Mouse (Mus musculus): ENCODE data around the gene Ddx1. TPM values are rescaled to one million over a fixed set of nuclear protein-coding genes. Genes with fewer than 3 reads are reported as not detected.

Gene Ddx1
- total and polyA plus RNA-seq, 3 experiments = 9.1 to 89.7 (median 80.5) TPM

DNA sequence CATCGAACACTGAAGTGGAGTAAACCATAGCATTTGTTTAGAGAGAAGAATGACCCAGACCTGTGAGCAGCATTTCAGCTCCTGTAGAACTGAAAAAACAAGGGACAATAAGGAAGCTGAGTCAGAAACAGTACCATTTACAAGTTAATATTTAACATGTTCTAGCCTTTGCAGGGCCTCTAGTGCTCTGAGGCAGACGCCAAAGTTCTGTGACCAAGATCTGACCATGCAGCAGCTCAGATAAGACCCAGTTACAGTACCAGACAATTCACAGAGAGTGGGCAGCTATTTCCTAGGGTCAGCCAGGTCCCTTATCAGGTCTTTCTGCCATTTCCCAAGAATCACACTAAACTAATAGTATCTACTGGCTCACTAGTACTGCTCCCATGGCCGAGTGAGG, 31.4 kb downstream of the Ddx1 start:
- Histone ChIP-seq H3K27me3 (ENCODE audit: control insufficient read depth, insufficient read depth, low read length) (no peaks in the 10 kb centered on the region), H3K4me3 (no peak overlapping the region), H3K36me3 (ENCODE audit: control insufficient read depth, insufficient read depth, low read length) (peaks cover under 1% of the 10 kb centered on the region), H3K79me2 (replicated peaks; ENCODE audit: control insufficient read depth, insufficient read depth, low read length) (no peaks in the 10 kb centered on the region), H3K27ac (no peak overlapping the region), H3K4me1 (ENCODE audit: control insufficient read depth, insufficient read depth, low read length) (peaks cover 2% of the 10 kb centered on the region; the same call in 1 of the 2 replicates), H3K9ac (ENCODE audit: low read depth, low read length) (no peak overlapping the region)
- 67% methylated on average over 3 of the region's 3 CpGs for WGBS
- intact Hi-C loops (cut with DNase I) = no loop called here
- TF ChIP-seq CTCF (IDR thresholded peaks at IDR 0.05) (no peak), POLR2A (IDR thresholded peaks at IDR 0.05; ENCODE audit: insufficient read depth, low read depth, low read length) (no peak), EP300 (IDR thresholded peaks at IDR 0.05; ENCODE audit: insufficient read depth, low read depth, low read length) (no peak)
- DNase-seq = no peak

DNA sequence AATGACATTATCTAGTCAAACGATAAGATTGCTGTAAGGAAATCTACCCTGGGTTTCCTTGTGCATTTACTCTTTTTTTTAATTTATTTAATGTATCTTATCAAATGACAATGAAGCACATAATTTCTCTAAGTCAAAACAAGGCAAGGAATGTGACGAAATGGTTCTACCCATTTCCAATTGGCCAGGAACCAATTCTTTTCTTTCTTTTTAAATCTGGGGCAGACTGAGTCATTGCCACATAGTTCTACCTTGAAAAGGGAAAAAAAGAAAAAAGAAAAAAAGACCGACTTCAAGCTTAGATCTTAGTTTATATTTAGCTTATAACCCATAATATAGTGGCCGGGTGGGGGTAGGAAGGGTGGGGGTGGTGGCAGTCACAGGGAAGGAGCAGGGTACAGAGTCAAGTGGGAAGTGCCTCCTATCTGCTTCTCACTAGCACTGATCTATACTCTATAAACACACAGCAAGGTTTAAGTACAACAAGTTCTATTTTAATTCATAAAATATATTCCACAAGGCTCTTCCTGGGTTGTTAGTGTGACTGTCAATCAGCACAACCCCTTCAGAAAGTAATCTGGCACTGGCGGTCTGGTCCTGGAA, 32.4 kb downstream of the Ddx1 start:
- H3K27ac ChIP-seq = no peak overlapping the region

DNA sequence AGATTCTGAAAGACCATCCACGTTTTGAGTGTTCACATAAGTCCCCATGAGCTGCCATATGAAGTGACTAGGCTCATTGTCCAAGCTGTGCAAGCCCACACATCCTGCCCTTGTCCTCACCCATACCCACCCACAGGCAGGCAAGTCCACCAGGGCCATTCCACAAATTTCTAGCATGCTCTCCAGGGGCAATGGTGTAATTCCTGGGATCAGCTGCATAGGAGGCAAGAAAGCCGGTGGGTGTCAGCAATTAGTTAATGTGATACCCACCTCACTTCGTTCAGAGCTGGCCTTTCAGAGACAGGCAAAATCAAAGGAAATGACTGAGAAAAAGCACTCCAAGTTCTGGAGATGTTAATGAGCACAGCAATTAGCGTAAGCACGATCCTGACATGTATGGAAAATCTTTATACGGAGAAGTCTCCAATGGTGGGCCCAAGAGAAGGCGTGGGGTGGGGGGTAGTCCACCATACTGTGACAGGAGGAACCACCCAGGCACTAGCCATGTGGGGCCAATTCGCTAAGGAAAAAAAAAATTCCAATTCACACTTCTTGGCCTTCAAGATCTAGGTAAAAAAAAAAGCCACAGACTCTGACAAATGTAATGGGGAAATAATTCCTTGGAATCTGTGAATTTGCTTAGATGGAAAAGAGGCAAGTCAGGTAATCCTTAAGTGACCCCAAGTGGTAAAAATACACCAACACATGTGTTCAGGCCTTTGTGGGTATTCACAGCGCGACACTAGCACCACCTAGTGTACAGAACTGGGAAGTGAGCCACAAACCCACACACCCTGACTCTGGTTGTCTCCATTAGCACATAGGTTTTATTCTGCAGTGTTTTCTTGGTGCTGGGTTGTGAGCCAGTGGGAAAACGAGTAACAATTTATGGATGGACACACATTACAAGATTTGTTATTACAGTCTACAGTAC, 34.4 kb downstream of the Ddx1 start:
- Histone ChIP-seq H3K27ac (no peak overlapping the region), H3K36me3 (ENCODE audit: control insufficient read depth, insufficient read depth, low read length) (peaks cover 7% of the 10 kb centered on the region), H3K9ac (ENCODE audit: low read depth, low read length) (no peak overlapping the region), H3K79me2 (replicated peaks; ENCODE audit: control insufficient read depth, insufficient read depth, low read length) (no peaks in the 10 kb centered on the region), H3K27me3 (ENCODE audit: control insufficient read depth, insufficient read depth, low read length) (no peaks in the 10 kb centered on the region), H3K4me1 (ENCODE audit: control insufficient read depth, insufficient read depth, low read length) (peaks cover 6% of the 10 kb centered on the region), H3K4me3 (no peak overlapping the region)
- intact Hi-C loops (cut with DNase I) = loop anchor here (1.0 to 5.0 kb wide), 6 partner anchors 272 to 1037 kb away; no protein-coding TSS in a partner anchor
- WGBS = 39% methylated on average over 11 of the region's 11 CpGs
- DNase-seq = peak; percentile 84
- TF ChIP-seq POLR2A (IDR thresholded peaks at IDR 0.05; ENCODE audit: insufficient read depth, low read depth, low read length) (no peak), CTCF (IDR thresholded peaks at IDR 0.05) (no peak; the same call in none of the 2 replicates), EP300 (IDR thresholded peaks at IDR 0.05; ENCODE audit: insufficient read depth, low read depth, low read length) (peak; percentile 100)

More for the DNA sequence above, 32.4 kb downstream of the Ddx1 start:
- intact Hi-C loops (cut with DNase I) = no loop called here
- no peak overlapping the region for H3K4me3 ChIP-seq
- H3K4me1 ChIP-seq (ENCODE audit: control insufficient read depth, insufficient read depth, low read length) = peaks cover 6% of the 10 kb centered on the region
- H3K36me3 ChIP-seq (ENCODE audit: control insufficient read depth, insufficient read depth, low read length) = peaks cover 6% of the 10 kb centered on the region
- no peak overlapping the region for H3K9ac ChIP-seq (ENCODE audit: low read depth, low read length)
- DNase-seq = no peak
- 37% methylated on average over 5 of the region's 5 CpGs for whole genome bisulfite sequencing
- TF ChIP-seq CTCF (IDR thresholded peaks at IDR 0.05) = no peak
- no peak for TF ChIP-seq POLR2A (IDR thresholded peaks at IDR 0.05; ENCODE audit: insufficient read depth, low read depth, low read length)
- no peak for TF ChIP-seq EP300 (IDR thresholded peaks at IDR 0.05; ENCODE audit: insufficient read depth, low read depth, low read length)
- H3K79me2 ChIP-seq (replicated peaks; ENCODE audit: control insufficient read depth, insufficient read depth, low read length) = no peaks in the 10 kb centered on the region
- no peaks in the 10 kb centered on the region for H3K27me3 ChIP-seq (ENCODE audit: control insufficient read depth, insufficient read depth, low read length)

GRCm38 (mm10) chr12:13211746-13212482, 37.1 kb downstream of the Ddx1 start:
- intact Hi-C loops (cut with DNase I) = loop anchor here (2.0 to 5.0 kb wide), 5 partner anchors 31 to 1035 kb away; no protein-coding TSS in a partner anchor
- no peak overlapping the region for H3K4me3 ChIP-seq
- DNase-seq = peak; percentile 68 to 75
- H3K36me3 ChIP-seq (ENCODE audit: control insufficient read depth, insufficient read depth, low read length) = peaks cover 7% of the 10 kb centered on the region
- 0 out of 2 replicates have a peak overlapping the region, but pooled peaks have one; percentile 33 for H3K9ac ChIP-seq (ENCODE audit: low read depth, low read length)
- H3K79me2 ChIP-seq (replicated peaks; ENCODE audit: control insufficient read depth, insufficient read depth, low read length) = no peaks in the 10 kb centered on the region
- peak overlapping the region; percentile 54 for H3K27ac ChIP-seq
- WGBS = 44% methylated on average over 11 of the region's 11 CpGs
- H3K4me1 ChIP-seq (ENCODE audit: control insufficient read depth, insufficient read depth, low read length) = peaks cover 6% of the 10 kb centered on the region
- H3K27me3 ChIP-seq (ENCODE audit: control insufficient read depth, insufficient read depth, low read length) = no peaks in the 10 kb centered on the region
- no peak for TF ChIP-seq CTCF (IDR thresholded peaks at IDR 0.05)
- no peak for TF ChIP-seq EP300 (IDR thresholded peaks at IDR 0.05; ENCODE audit: insufficient read depth, low read depth, low read length)
- TF ChIP-seq POLR2A (IDR thresholded peaks at IDR 0.05; ENCODE audit: insufficient read depth, low read depth, low read length) = no peak

- no peak overlapping the region for H3K27ac ChIP-seq
- H3K36me3 ChIP-seq (ENCODE audit: control insufficient read depth, insufficient read depth, low read length) = peaks cover 7% of the 10 kb centered on the region
- H3K27me3 ChIP-seq (ENCODE audit: control insufficient read depth, insufficient read depth, low read length) = no peaks in the 10 kb centered on the region
- H3K79me2 ChIP-seq (replicated peaks; ENCODE audit: control insufficient read depth, insufficient read depth, low read length) = no peaks in the 10 kb centered on the region
- no peak overlapping the region for H3K9ac ChIP-seq (ENCODE audit: low read depth, low read length)
- H3K4me1 ChIP-seq (ENCODE audit: control insufficient read depth, insufficient read depth, low read length) = peaks cover 6% of the 10 kb centered on the region
- DNase-seq = no peak
- WGBS = 79% methylated on average over 13 of the region's 13 CpGs
- intact Hi-C loops (cut with DNase I) = loop anchor here (2.0 to 5.0 kb wide), 3 partner anchors 29 to 1033 kb away; no protein-coding TSS in a partner anchor
- no peak for TF ChIP-seq POLR2A (IDR thresholded peaks at IDR 0.05; ENCODE audit: insufficient read depth, low read depth, low read length)
- no peak for TF ChIP-seq CTCF (IDR thresholded peaks at IDR 0.05)
- TF ChIP-seq EP300 (IDR thresholded peaks at IDR 0.05; ENCODE audit: insufficient read depth, low read depth, low read length) = no peak
- no peak overlapping the region for H3K4me3 ChIP-seq
These were observed 39.2 kb downstream of the Ddx1 start for GRCm38 (mm10) chr12:13209692-13210377.
